Mouse (Mus musculus): ENCODE results near the gene Kat2a. TPM values are rescaled to one million over a fixed set of nuclear protein-coding genes. Genes with fewer than 3 reads are reported as not detected.

Kat2a gene
- total and polyA plus RNA-seq, 3 experiments = 59.6 to 143 (median 63.7) TPM

GRCm38 (mm10) chr11:100685371-100685770 lies 26.9 kb downstream of the Kat2a start:
- no peak overlapping the region for H3K4me3 ChIP-seq (ENCODE audit: control insufficient read depth in 1 of 2, insufficient read depth in 1 of 2, low read depth in 2 of 2, low read length in 2 of 2)
- no peak for DNase-seq (ENCODE audit: low read depth, low spot score)
- H3K27ac ChIP-seq (ENCODE audit: control insufficient read depth, low read depth, low read length) = no peak overlapping the region
- H3K79me2 ChIP-seq (ENCODE audit: control insufficient read depth, insufficient read depth, low read length, poor library complexity) = no peaks in the 10 kb centered on the region
- peaks cover 8 to 16% of the 10 kb centered on the region in 2 experiments for H3K27me3 ChIP-seq (ENCODE audit: control insufficient read depth in 1 of 2, insufficient read depth in 2 of 2, low read length in 2 of 2)
- H3K9ac ChIP-seq (ENCODE audit: control insufficient read depth, low read depth, low read length, poor library complexity, severe bottlenecking) = no peak overlapping the region
- no peaks in the 10 kb centered on the region for H3K9me3 ChIP-seq (replicated peaks; ENCODE audit: insufficient read depth, low read length)
- H3K4me1 ChIP-seq (ENCODE audit: control insufficient read depth in 1 of 2, insufficient read depth in 2 of 2, low read length in 2 of 2) = no peaks in the 10 kb centered on the region
- TF ChIP-seq POLR2AphosphoS2 (IDR thresholded peaks at IDR 0.05; ENCODE audit: low read length) (no peak), TAL1 (IDR thresholded peaks at IDR 0.05; ENCODE audit: low read length) (no peak)
- H3K36me3 ChIP-seq (ENCODE audit: control insufficient read depth in 1 of 2, insufficient read depth in 2 of 2, low read length in 2 of 2) = no peaks in the 10 kb centered on the region

- no peaks in the 10 kb centered on the region for H3K9me3 ChIP-seq (replicated peaks; ENCODE audit: insufficient read depth, low read length)
- no peak overlapping the region for H3K9ac ChIP-seq (ENCODE audit: control insufficient read depth, low read depth, low read length, poor library complexity, severe bottlenecking)
- no peaks in the 10 kb centered on the region for H3K4me1 ChIP-seq (ENCODE audit: control insufficient read depth in 1 of 2, insufficient read depth in 2 of 2, low read length in 2 of 2)
- DNase-seq (ENCODE audit: low read depth, low spot score) = no peak
- no peak overlapping the region for H3K4me3 ChIP-seq (ENCODE audit: control insufficient read depth in 1 of 2, insufficient read depth in 1 of 2, low read depth in 2 of 2, low read length in 2 of 2)
- no peaks in the 10 kb centered on the region for H3K79me2 ChIP-seq (ENCODE audit: control insufficient read depth, insufficient read depth, low read length, poor library complexity)
- TF ChIP-seq POLR2A (IDR thresholded peaks at IDR 0.05; ENCODE audit: control insufficient read depth in 1 of 2, insufficient read depth in 1 of 2, low read depth in 1 of 2, low read length in 2 of 2, poor library complexity in 1 of 2) (no peak), KAT2A (conservative IDR thresholded peaks at IDR 0.05; ENCODE audit: low read depth, low read length) (no peak), MYB (IDR thresholded peaks at IDR 0.05; ENCODE audit: low read depth, low read length) (no peak), ZKSCAN1 (IDR thresholded peaks at IDR 0.05; ENCODE audit: low read depth, low read length) (no peak), MAZ (IDR thresholded peaks at IDR 0.05; ENCODE audit: low read depth, low read length) (no peak), BHLHE40 (IDR thresholded peaks at IDR 0.05; ENCODE audit: borderline replicate concordance, low read depth, low read length) (no peak), USF2 (IDR thresholded peaks at IDR 0.05; ENCODE audit: borderline replicate concordance in 1 of 2, insufficient read depth in 1 of 2, low read depth in 1 of 2, low read length in 2 of 2) (no peak), GABPA (IDR thresholded peaks at IDR 0.05; ENCODE audit: low read depth, low read length) (no peak), TCF12 (IDR thresholded peaks at IDR 0.05; ENCODE audit: low read depth, low read length) (no peak), MYC (IDR thresholded peaks at IDR 0.05; ENCODE audit: low read depth, low read length) (no peak), TAL1 (IDR thresholded peaks at IDR 0.05; ENCODE audit: low read length) (no peak), NRF1 (IDR thresholded peaks at IDR 0.05; ENCODE audit: insufficient read depth, low read depth, low read length, poor library complexity, severe bottlenecking) (no peak), POLR2AphosphoS2 (IDR thresholded peaks at IDR 0.05; ENCODE audit: low read length) (no peak), SMC3 (IDR thresholded peaks at IDR 0.05; ENCODE audit: low read depth, low read length) (no peak), RCOR1 (IDR thresholded peaks at IDR 0.05; ENCODE audit: low read depth, low read length) (no peak), ELF1 (IDR thresholded peaks at IDR 0.05; ENCODE audit: low read depth, low read length) (no peak), GATA1 (IDR thresholded peaks at IDR 0.05; ENCODE audit: low read depth, low read length) (no peak)
- H3K36me3 ChIP-seq (ENCODE audit: control insufficient read depth in 1 of 2, insufficient read depth in 2 of 2, low read length in 2 of 2) = no peaks in the 10 kb centered on the region
- H3K27ac ChIP-seq (ENCODE audit: control insufficient read depth, low read depth, low read length) = no peak overlapping the region
- peaks cover 11 to 24% of the 10 kb centered on the region in 2 experiments for H3K27me3 ChIP-seq (ENCODE audit: control insufficient read depth in 1 of 2, insufficient read depth in 2 of 2, low read length in 2 of 2)
Measured at GRCm38 (mm10) chr11:100684084-100684483, 28.2 kb downstream of the Kat2a start.

All from MEL (cell line).